Mouse (Mus musculus): ENCODE measurements around the gene Bcorl1.
"Not testable (repeated sequence)": the region's sequence is repeated elsewhere in the genome, so short reads cannot be mapped to it uniquely, and the experiment has no call there.

The Bcorl1 gene

DNA sequence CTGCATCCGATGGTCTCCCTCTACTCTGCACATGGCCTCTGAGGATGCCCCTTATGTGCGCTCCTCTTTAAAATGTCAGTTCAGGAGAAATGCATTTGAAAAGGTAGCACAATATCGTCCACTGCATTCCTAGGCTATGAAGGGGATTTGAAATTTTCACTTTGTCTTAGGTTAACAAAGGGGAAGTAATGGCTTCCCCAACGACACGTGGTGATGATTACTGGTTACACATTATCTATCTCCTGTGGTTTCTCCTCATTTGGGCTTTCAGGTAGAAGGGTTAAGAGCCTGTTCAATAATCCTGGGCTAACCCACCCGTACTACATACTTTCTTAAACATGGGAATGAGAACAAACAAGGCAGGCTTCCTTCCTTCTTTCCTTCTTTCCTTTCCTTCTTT, 48.2 kb downstream of the Bcorl1 start:
- no peak for DNase-seq (ENCODE audit: low read depth, low spot score)

DNA sequence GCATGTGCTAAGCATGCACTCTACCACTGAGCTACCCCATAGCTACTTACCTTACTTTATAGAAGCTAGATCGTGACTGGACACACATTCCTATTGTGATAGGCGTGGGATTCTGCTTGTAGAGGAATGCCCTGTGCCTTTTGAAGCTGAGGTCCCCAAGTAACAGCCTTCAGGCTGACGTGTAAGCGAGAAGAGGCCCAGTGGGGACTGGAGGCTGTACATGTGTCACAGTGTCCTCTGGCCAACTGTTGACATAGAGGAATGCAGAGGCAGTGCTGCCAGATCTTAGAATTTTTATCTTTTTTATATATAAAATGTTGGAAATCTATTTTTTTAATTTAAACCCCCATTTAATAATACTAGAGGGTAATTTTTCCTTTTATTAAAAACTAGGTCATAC, 58.8 kb downstream of the Bcorl1 start:
- no peak for DNase-seq (ENCODE audit: low read depth, low spot score)

GRCm38 (mm10) chrX:48405141-48405540, 64.0 kb downstream of the Bcorl1 start:
- DNase-seq (ENCODE audit: low read depth, low spot score), result no peak

- peak; percentile 70 for DNase-seq (ENCODE audit: low read depth, low spot score)
Measured at GRCm38 (mm10) chrX:48409611-48410387, 68.6 kb downstream of the Bcorl1 start.

DNA sequence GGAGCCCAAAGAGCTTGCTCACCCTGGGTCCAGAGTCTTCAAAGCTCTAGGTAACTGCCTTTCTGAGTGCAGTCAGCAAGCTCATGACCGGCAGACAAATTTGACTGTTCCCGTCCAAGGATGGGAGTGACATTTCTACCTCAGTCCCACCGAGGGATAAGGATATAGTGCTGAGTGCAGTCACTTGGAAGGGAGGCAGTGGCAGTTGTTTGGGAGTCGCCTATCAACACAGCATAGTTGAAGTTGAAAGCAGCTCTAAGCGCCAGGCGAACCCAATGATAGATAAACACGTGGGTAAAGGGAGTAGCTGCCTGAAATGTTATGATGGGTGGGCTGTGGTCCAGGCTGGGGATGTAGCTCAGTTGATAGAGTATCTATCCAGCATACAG, 69.2 kb downstream of the Bcorl1 start:
- DNase-seq (ENCODE audit: low read depth, low spot score), result no peak

- DNase-seq (ENCODE audit: low read depth, low spot score), result no peak
Measured at GRCm38 (mm10) chrX:48412629-48413028, 71.5 kb downstream of the Bcorl1 start.

GRCm38 (mm10) chrX:48414291-48414690, 73.1 kb downstream of the Bcorl1 start:
- no peak for DNase-seq (ENCODE audit: low read depth, low spot score)

GRCm38 (mm10) chrX:48418417-48418816, 77.3 kb downstream of the Bcorl1 start:
- DNase-seq (ENCODE audit: low read depth, low spot score), result no peak

DNA sequence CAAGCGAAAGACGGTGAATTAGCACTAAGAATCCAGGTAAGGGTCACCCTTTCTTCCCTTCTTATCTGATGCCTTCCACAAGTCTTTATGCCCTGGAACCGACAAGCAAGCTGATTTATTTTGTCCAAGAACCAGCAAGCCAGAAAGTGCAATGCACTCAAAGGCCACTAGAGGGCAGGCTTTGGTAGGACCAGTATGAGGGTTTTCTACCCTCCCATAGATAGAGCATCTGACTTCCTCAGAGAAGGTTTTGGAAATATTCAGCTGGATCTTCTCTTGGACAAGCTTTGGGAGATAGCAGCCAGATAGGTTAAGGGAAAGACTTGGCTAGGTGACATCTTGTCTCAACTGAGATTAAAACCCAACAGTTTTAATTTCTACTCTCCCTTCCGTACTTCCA, 81.8 kb downstream of the Bcorl1 start:
- DNase-seq (ENCODE audit: low read depth, low spot score), result peak; percentile 40

DNA sequence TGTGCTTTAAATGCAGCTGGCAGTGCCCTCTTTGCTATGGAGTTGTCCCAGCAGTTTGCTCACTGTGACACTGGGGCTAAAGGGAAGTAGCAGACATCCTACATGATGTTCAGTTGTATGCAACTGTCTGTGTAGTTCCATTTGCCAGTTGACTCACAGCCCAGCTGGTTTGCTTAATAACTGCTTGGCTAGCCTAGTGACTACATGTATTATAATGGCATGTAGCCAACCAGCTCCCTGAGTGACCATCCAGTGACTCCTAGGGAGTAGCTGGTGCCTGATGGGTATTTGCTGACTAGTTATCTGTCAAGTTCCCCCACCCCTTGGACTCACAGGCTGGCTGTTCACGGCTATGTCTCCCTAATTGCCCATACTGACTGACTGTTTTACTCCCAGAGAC, 82.5 kb downstream of the Bcorl1 start:
- DNase-seq (ENCODE audit: low read depth, low spot score), result no peak

DNA sequence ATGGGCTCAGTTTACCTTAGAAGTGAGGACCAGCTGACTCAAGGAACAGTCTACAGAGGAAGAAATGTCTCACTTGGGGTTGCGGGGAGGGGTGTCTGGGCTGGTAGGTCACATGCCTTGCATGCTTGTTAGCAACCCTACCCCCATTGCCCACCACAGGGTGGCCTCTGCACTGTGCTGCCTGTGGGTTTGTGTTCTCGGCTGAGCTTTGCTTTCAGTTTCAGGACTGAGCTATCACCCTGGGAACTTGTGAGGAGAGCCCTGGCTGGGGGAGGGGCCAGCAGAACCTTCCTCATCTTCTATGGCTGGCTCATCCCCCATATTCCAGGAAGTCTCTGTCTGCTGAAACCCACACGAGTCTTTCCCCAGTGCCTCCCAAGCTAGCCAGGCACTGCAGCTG, 83.4 kb downstream of the Bcorl1 start:
- no peak for DNase-seq (ENCODE audit: low read depth, low spot score)

GRCm38 (mm10) chrX:48425280-48425679, 84.1 kb downstream of the Bcorl1 start:
- DNase-seq (ENCODE audit: low read depth, low spot score), result no peak

DNA sequence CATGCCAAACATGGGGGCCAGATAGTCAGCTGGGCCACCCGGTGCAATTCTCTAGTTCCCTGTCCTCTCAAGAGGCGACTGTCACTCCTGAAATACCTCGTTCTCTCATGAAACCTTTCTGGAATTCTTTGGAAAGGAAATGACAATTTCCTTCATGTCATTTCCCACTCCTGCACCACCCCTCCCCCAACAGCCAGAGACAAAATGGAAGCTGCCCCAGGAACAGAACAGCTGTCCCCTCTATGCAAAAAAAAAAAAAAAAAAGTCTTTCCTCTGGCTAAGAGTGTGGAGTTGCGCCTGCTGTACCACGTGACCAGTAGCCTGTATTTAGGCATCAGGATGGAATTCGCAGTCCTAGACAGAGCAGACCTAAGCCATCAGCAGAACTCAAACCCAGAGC, 87.1 kb downstream of the Bcorl1 start:
- no peak for DNase-seq (ENCODE audit: low read depth, low spot score)

- no peak for DNase-seq (ENCODE audit: low read depth, low spot score)
Measured at GRCm38 (mm10) chrX:48428642-48429041, 87.5 kb downstream of the Bcorl1 start.

- DNase-seq (ENCODE audit: low read depth, low spot score), result no peak
Measured at GRCm38 (mm10) chrX:48429100-48429499, 87.9 kb downstream of the Bcorl1 start.

- no peak for DNase-seq (ENCODE audit: low read depth, low spot score)
Measured at GRCm38 (mm10) chrX:48429538-48429937, 88.4 kb downstream of the Bcorl1 start.

GRCm38 (mm10) chrX:48432599-48433526, 91.7 kb downstream of the Bcorl1 start:
- no peak for DNase-seq (ENCODE audit: low read depth, low spot score)

DNA sequence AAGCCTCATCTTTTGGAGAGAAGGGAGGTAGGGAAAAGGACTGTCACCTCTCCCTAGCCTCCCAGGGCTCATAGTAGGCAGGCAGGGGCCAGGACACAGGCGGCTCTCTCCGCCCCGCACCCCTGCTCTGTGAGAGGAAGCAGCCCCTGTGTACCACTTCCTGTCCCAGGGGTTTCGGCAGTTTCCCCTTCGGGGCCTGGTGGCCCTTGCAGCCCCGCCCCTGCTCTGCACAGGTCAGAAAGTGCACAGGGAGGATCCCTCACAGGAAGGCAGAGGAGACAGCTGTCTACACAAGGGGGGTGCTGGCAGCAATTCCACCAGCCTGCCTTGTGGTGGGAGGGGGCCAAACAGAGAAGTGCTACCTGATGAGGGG, 92.4 kb downstream of the Bcorl1 start:
- no peak for DNase-seq (ENCODE audit: low read depth, low spot score)

DNA sequence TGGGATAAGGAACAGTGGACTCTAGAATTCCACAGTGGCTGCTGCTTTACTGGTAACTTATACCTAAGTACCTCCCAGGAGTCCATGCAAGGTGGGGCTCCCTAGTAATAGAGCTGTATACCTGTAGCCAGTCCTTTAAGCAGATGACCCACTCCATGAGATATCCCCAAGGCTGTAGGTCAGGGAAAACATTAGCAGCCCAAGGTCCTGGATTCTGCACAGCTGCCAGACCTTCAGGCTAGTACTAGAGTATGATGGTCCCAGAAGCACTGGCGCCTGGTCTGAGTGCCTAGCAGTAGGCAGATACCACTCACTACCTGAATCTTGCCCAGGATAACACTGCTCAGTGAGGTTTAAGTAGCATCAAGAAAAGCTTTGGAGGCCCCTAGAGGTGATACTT, 93.1 kb downstream of the Bcorl1 start:
- DNase-seq (ENCODE audit: low read depth, low spot score), result no peak

GRCm38 (mm10) chrX:48435477-48435900, 94.3 kb downstream of the Bcorl1 start:
- DNase-seq (ENCODE audit: low read depth, low spot score), result no peak

GRCm38 (mm10) chrX:48436082-48436481, 94.9 kb downstream of the Bcorl1 start:
- not testable (repeated sequence) for DNase-seq (ENCODE audit: low read depth, low spot score)

DNA sequence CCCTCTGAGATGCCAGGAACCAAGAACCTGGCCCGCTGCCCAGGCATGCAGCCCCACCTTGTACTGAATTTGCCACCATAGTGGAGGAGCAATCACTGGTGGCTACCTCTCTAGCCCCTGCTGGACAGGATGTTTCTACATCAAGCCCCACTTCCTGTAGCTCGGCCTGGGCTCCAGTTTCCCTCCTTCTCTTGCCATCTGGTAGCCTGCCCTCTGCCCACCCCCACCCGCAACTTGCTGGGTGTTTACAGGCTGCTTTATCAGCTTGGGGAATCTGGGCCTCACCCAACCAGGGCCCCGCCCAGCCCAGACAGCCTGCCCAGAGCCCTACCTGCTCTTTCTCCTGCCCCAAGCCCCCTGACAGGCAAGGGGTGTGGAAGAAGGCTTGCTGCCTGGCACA, 97.9 kb downstream of the Bcorl1 start:
- no peak for DNase-seq (ENCODE audit: low read depth, low spot score)

- no peak for DNase-seq (ENCODE audit: low read depth, low spot score)
Measured at GRCm38 (mm10) chrX:48441548-48441947, 100.4 kb downstream of the Bcorl1 start.

All from embryo, embryonic 11.5 days (tissue).